Mouse (Mus musculus) C2C12 (cell line): ENCODE results near the gene Acot12.

Experiments
- CEBPB ChIP-seq: IDR thresholded peaks from one replicate; pipeline ENCODE4 v1.6.1; 2011; ENCODE audit warnings: low read depth, mild to moderate bottlenecking, control low read depth, moderate library complexity
- CTCF ChIP-seq: IDR thresholded peaks from one replicate; pipeline ENCODE4 v1.5.1; 2011; ENCODE audit not compliant: control insufficient read depth, insufficient read depth, insufficient read length
- FOSL1 ChIP-seq: IDR thresholded peaks from one replicate; pipeline ENCODE4 v1.8.0; 2011; ENCODE audit warnings: mild to moderate bottlenecking, low read length; ENCODE audit not compliant: poor library complexity, insufficient read depth, severe bottlenecking
- MAX ChIP-seq: IDR thresholded peaks from one replicate; pipeline ENCODE4 v1.6.1; 2011; ENCODE audit warnings: mild to moderate bottlenecking, control low read depth
- MYOD1 ChIP-seq: IDR thresholded peaks from one replicate; pipeline ENCODE4 v1.6.1; 2011; ENCODE audit warnings: low read depth; ENCODE audit not compliant: control insufficient read depth, insufficient read length
- MYOG ChIP-seq: IDR thresholded peaks from one replicate; pipeline ENCODE4 v1.6.1; 2011; ENCODE audit not compliant: control insufficient read depth, insufficient read length; ENCODE audit errors: extremely low read depth
- USF1 ChIP-seq: IDR thresholded peaks from one replicate; pipeline ENCODE4 v1.6.1; 2011; ENCODE audit warnings: low read depth, mild to moderate bottlenecking, control low read depth, moderate library complexity

DNA sequence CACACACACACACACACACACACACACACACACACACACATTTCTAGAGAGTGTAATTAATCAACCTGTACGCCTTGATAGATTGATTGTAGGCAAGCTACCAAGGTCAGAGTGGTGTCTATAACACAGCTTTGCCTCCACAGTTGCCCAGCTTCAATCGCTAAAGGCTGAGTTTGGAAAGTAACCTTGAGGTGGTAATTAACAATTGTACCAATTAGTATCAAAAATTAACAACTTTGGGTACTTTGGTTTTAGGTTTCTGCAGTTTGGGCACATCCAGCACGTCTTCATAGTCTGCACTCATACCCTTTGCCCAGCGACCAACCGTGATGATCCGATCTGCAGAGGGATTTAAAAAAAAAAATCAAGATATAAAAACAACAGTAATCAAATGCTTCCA, 55.6 kb downstream of the Acot12 start:
- TF ChIP-seq MAX (no peak), CTCF (no peak), USF1 (no peak), MYOD1 (no peak), MYOG (no peak), CEBPB (no peak), FOSL1 (no peak)
